Mouse (Mus musculus): ENCODE measurements at regions not wholly inside any gene's neighbourhood (a gene's known extent, or its start where the extent isn't known, plus 50 kb on each side); places are given as distances from the start of the nearest gene placed in this dataset.

- 79% methylated on average over 5 of the region's 5 CpGs for WGBS
- no peaks in the 10 kb centered on the region; the same call in 1 of the 2 replicates for H3K4me1 ChIP-seq (ENCODE audit: control insufficient read depth, insufficient read depth, low read length)
- no peak overlapping the region for H3K27ac ChIP-seq (replicated peaks; ENCODE audit: low read depth, low read length)
- ATAC-seq (ENCODE audit: low FRiP score, low read depth) (no peak), DNase-seq (ENCODE audit: low spot score) (no peak)
- H3K27me3 ChIP-seq (ENCODE audit: control insufficient read depth, insufficient read depth, low read length), result no peaks in the 10 kb centered on the region
- TF ChIP-seq POLR2A (IDR thresholded peaks at IDR 0.05; ENCODE audit: borderline replicate concordance, extremely low read depth, insufficient read depth, insufficient read length), result no peak
- H3K4me2 ChIP-seq (replicated peaks; ENCODE audit: low read depth, low read length, severe bottlenecking), result no peak overlapping the region
- H3K36me3 ChIP-seq (ENCODE audit: control insufficient read depth, insufficient read depth, low read length), result no peaks in the 10 kb centered on the region
- H3K4me3 ChIP-seq (replicated peaks; ENCODE audit: low read length), result no peak overlapping the region
- no peaks in the 10 kb centered on the region for H3K9me3 ChIP-seq (ENCODE audit: control insufficient read depth, low read length)
- H3K9ac ChIP-seq (ENCODE audit: low read depth, low read length, severe bottlenecking), result no peak overlapping the region
These were observed 438.8 kb downstream of the Nbas start for GRCm38 (mm10) chr12:13707747-13708146.

- no peak overlapping the region for H3K27ac ChIP-seq (replicated peaks; ENCODE audit: low read depth, low read length)
- H3K4me1 ChIP-seq (ENCODE audit: control insufficient read depth, insufficient read depth, low read length), result no peaks in the 10 kb centered on the region; the same call in 1 of the 2 replicates
- no peaks in the 10 kb centered on the region for H3K9me3 ChIP-seq (ENCODE audit: control insufficient read depth, low read length)
- no peak overlapping the region for H3K4me3 ChIP-seq (replicated peaks; ENCODE audit: low read length)
- WGBS, result 57% methylated on average over 4 of the region's 4 CpGs
- no peak overlapping the region for H3K4me2 ChIP-seq (replicated peaks; ENCODE audit: low read depth, low read length, severe bottlenecking)
- H3K27me3 ChIP-seq (ENCODE audit: control insufficient read depth, insufficient read depth, low read length), result no peaks in the 10 kb centered on the region
- TF ChIP-seq POLR2A (IDR thresholded peaks at IDR 0.05; ENCODE audit: borderline replicate concordance, extremely low read depth, insufficient read depth, insufficient read length), result no peak
- ATAC-seq (ENCODE audit: low FRiP score, low read depth), result no peak
- DNase-seq (ENCODE audit: low spot score), result no peak
- H3K9ac ChIP-seq (ENCODE audit: low read depth, low read length, severe bottlenecking), result no peak overlapping the region
- no peaks in the 10 kb centered on the region for H3K36me3 ChIP-seq (ENCODE audit: control insufficient read depth, insufficient read depth, low read length)
These were observed 437.6 kb downstream of the Nbas start for GRCm38 (mm10) chr12:13706510-13706909.

GRCm38 (mm10) chr12:13703604-13704003 is 434.7 kb downstream of the Nbas start:
- H3K4me2 ChIP-seq (replicated peaks; ENCODE audit: low read depth, low read length, severe bottlenecking), result no peak overlapping the region
- WGBS, result 94% methylated on average over 3 of the region's 3 CpGs
- no peaks in the 10 kb centered on the region for H3K9me3 ChIP-seq (ENCODE audit: control insufficient read depth, low read length)
- H3K4me1 ChIP-seq (ENCODE audit: control insufficient read depth, insufficient read depth, low read length), result no peaks in the 10 kb centered on the region
- no peaks in the 10 kb centered on the region for H3K36me3 ChIP-seq (ENCODE audit: control insufficient read depth, insufficient read depth, low read length)
- TF ChIP-seq POLR2A (IDR thresholded peaks at IDR 0.05; ENCODE audit: borderline replicate concordance, extremely low read depth, insufficient read depth, insufficient read length), result no peak
- DNase-seq (ENCODE audit: low spot score) (no peak), ATAC-seq (ENCODE audit: low FRiP score, low read depth) (no peak)
- no peak overlapping the region for H3K4me3 ChIP-seq (replicated peaks; ENCODE audit: low read length)
- no peak overlapping the region for H3K9ac ChIP-seq (ENCODE audit: low read depth, low read length, severe bottlenecking)
- no peaks in the 10 kb centered on the region for H3K27me3 ChIP-seq (ENCODE audit: control insufficient read depth, insufficient read depth, low read length)
- H3K27ac ChIP-seq (replicated peaks; ENCODE audit: low read depth, low read length), result no peak overlapping the region

GRCm38 (mm10) chr12:13699858-13700257 is 430.9 kb downstream of the Nbas start:
- no peaks in the 10 kb centered on the region for H3K36me3 ChIP-seq (ENCODE audit: control insufficient read depth, insufficient read depth, low read length)
- H3K4me2 ChIP-seq (replicated peaks; ENCODE audit: low read depth, low read length, severe bottlenecking), result no peak overlapping the region
- ATAC-seq (ENCODE audit: low FRiP score, low read depth) (no peak), DNase-seq (ENCODE audit: low spot score) (no peak)
- H3K27ac ChIP-seq (replicated peaks; ENCODE audit: low read depth, low read length), result no peak overlapping the region
- H3K4me1 ChIP-seq (ENCODE audit: control insufficient read depth, insufficient read depth, low read length), result no peaks in the 10 kb centered on the region
- H3K4me3 ChIP-seq (replicated peaks; ENCODE audit: low read length), result no peak overlapping the region
- WGBS, result 91% methylated on average over 2 of the region's 2 CpGs
- no peaks in the 10 kb centered on the region for H3K27me3 ChIP-seq (ENCODE audit: control insufficient read depth, insufficient read depth, low read length)
- H3K9ac ChIP-seq (ENCODE audit: low read depth, low read length, severe bottlenecking), result no peak overlapping the region
- no peaks in the 10 kb centered on the region for H3K9me3 ChIP-seq (ENCODE audit: control insufficient read depth, low read length)
- no peak for TF ChIP-seq POLR2A (IDR thresholded peaks at IDR 0.05; ENCODE audit: borderline replicate concordance, extremely low read depth, insufficient read depth, insufficient read length)

GRCm38 (mm10) chr12:13698834-13699233 is 429.9 kb downstream of the Nbas start:
- no peak overlapping the region for H3K9ac ChIP-seq (ENCODE audit: low read depth, low read length, severe bottlenecking)
- H3K27ac ChIP-seq (replicated peaks; ENCODE audit: low read depth, low read length), result no peak overlapping the region
- WGBS, result 62% methylated on average over 4 of the region's 4 CpGs
- no peaks in the 10 kb centered on the region for H3K27me3 ChIP-seq (ENCODE audit: control insufficient read depth, insufficient read depth, low read length)
- no peak for TF ChIP-seq POLR2A (IDR thresholded peaks at IDR 0.05; ENCODE audit: borderline replicate concordance, extremely low read depth, insufficient read depth, insufficient read length)
- no peak overlapping the region for H3K4me3 ChIP-seq (replicated peaks; ENCODE audit: low read length)
- H3K9me3 ChIP-seq (ENCODE audit: control insufficient read depth, low read length), result no peaks in the 10 kb centered on the region
- DNase-seq (ENCODE audit: low spot score), result no peak
- no peak overlapping the region for H3K4me2 ChIP-seq (replicated peaks; ENCODE audit: low read depth, low read length, severe bottlenecking)
- no peaks in the 10 kb centered on the region for H3K4me1 ChIP-seq (ENCODE audit: control insufficient read depth, insufficient read depth, low read length)
- H3K36me3 ChIP-seq (ENCODE audit: control insufficient read depth, insufficient read depth, low read length), result no peaks in the 10 kb centered on the region
- ATAC-seq (ENCODE audit: low FRiP score, low read depth), result no peak
